Mouse (Mus musculus) heart, embryonic 11.5 days (tissue): ENCODE results near the gene Tk1. TPM values are rescaled to one million over a fixed set of nuclear protein-coding genes. Genes with fewer than 3 reads are reported as not detected.

Experiments
- ATAC-seq: fragments of 200-750 bp; cut with Nextera tagmentation; replicated peaks from 2 replicates; pipeline ENCODE4 v1.8.0; 2017; ENCODE audit warnings: moderate library complexity; ENCODE audit not compliant: insufficient number of reproducible peaks, low FRiP score, low TSS enrichment
- H3K27ac ChIP-seq: fragments of 300-500 bp; sonication (generic); 2 replicates; pipeline ENCODE4 v1.5.1; 2014; ENCODE audit warnings: mild to moderate bottlenecking, low read depth, low read length
- H3K27me3 ChIP-seq: fragments of 300-500 bp; sonication (generic); 2 replicates; pipeline ENCODE4 v1.6.1; 2014; ENCODE audit warnings: mild to moderate bottlenecking, low read length, mixed read lengths; ENCODE audit not compliant: control insufficient read depth, insufficient read depth
- H3K36me3 ChIP-seq: fragments of 300-500 bp; sonication (generic); 2 replicates; pipeline ENCODE4 v1.6.1; 2014; ENCODE audit warnings: mild to moderate bottlenecking, low read length, moderate library complexity, mixed read lengths; ENCODE audit not compliant: control insufficient read depth, insufficient read depth
- H3K4me1 ChIP-seq: fragments of 300-500 bp; sonication (generic); 2 replicates; pipeline ENCODE4 v1.6.1; 2014; ENCODE audit warnings: low read length; ENCODE audit not compliant: control insufficient read depth, insufficient read depth
- H3K4me2 ChIP-seq: fragments of 300-500 bp; sonication (generic); 2 replicates; pipeline ENCODE4 v1.6.1; 2014; ENCODE audit warnings: mild to moderate bottlenecking, moderate library complexity
- H3K4me3 ChIP-seq: fragments of 300-500 bp; sonication (generic); 2 replicates; pipeline ENCODE4 v1.5.1; 2014; ENCODE audit warnings: low read depth, low read length
- H3K9ac ChIP-seq: fragments of 300-500 bp; sonication (generic); 2 replicates; pipeline ENCODE4 v1.6.1; 2014; ENCODE audit warnings: mild to moderate bottlenecking, low read depth, low read length, moderate library complexity
- H3K9me3 ChIP-seq: fragments of 300-500 bp; sonication (generic); replicated peaks from 2 replicates; pipeline ENCODE4 v1.6.1; 2016; ENCODE audit warnings: low read length; ENCODE audit not compliant: control insufficient read depth
- WGBS: fragments of 180-500 bp; shearing (Covaris S2); extraction: QIAGEN DNeasy Blood & Tissue Kit; methylation state at CpG from one replicate; pipeline ENCODE4 v1.1.7; 2014; ENCODE audit not compliant: insufficient replicate concordance; 5-methylcytosine and 5-hydroxymethylcytosine counted together
- polyA plus RNA-seq: library from polyadenylated mRNA; unstranded; fragments of >200 nt; fragmentation: Nextera tagmentation; extraction: Ambion mirVana; gene quantifications from 2 replicates; pipeline ENCODE4 v1.2.1, GENCODE M21; 2014

Gene Tk1
- polyA plus RNA-seq, 1 experiment from 2014 or later, result 98.5 TPM

- H3K4me2 ChIP-seq, result peak overlapping the region; percentile 99
- peak overlapping the region; percentile 96 for H3K27ac ChIP-seq
- peaks cover 46% of the 10 kb centered on the region for H3K4me1 ChIP-seq
- H3K36me3 ChIP-seq, result peaks cover 11% of the 10 kb centered on the region
- 47% methylated on average over 12 of the region's 12 CpGs for WGBS
- peaks cover 17% of the 10 kb centered on the region for H3K27me3 ChIP-seq
- no peaks in the 10 kb centered on the region for H3K9me3 ChIP-seq
- ATAC-seq, result no peak
- peak overlapping the region; percentile 74 for H3K9ac ChIP-seq
- H3K4me3 ChIP-seq, result peak overlapping the region; percentile 52
Observed at GRCm38 (mm10) chr11:117778851-117779433, 47.0 kb downstream of the Tk1 start.

- WGBS, result 87% methylated on average over 11 of the region's 11 CpGs
- no peak overlapping the region for H3K4me3 ChIP-seq
- no peak overlapping the region for H3K9ac ChIP-seq
- peaks cover 11% of the 10 kb centered on the region for H3K36me3 ChIP-seq
- H3K4me1 ChIP-seq, result peaks cover 37% of the 10 kb centered on the region
- no peak for ATAC-seq
- peaks cover 8% of the 10 kb centered on the region for H3K27me3 ChIP-seq
- H3K27ac ChIP-seq, result no peak overlapping the region
- H3K9me3 ChIP-seq, result no peaks in the 10 kb centered on the region
- H3K4me2 ChIP-seq, result no peak overlapping the region
Observed at GRCm38 (mm10) chr11:117778031-117778430, 47.9 kb downstream of the Tk1 start.

GRCm38 (mm10) chr11:117777111-117777510, 48.8 kb downstream of the Tk1 start:
- Histone ChIP-seq H3K27ac (no peak overlapping the region), H3K4me3 (no peak overlapping the region), H3K4me1 (peaks cover 34% of the 10 kb centered on the region), H3K36me3 (peaks cover 16% of the 10 kb centered on the region), H3K4me2 (no peak overlapping the region), H3K9me3 (no peaks in the 10 kb centered on the region), H3K27me3 (peaks cover 2% of the 10 kb centered on the region; the same call in 1 of the 2 replicates), H3K9ac (no peak overlapping the region)
- WGBS, result 94% methylated on average over 5 of the region's 5 CpGs
- no peak for ATAC-seq

- Histone ChIP-seq H3K4me1 (peaks cover 25% of the 10 kb centered on the region), H3K4me3 (no peak overlapping the region), H3K9ac (no peak overlapping the region), H3K9me3 (no peaks in the 10 kb centered on the region), H3K27ac (no peak overlapping the region), H3K4me2 (no peak overlapping the region), H3K36me3 (peaks cover 22% of the 10 kb centered on the region), H3K27me3 (no peaks in the 10 kb centered on the region)
- 92% methylated on average over 14 of the region's 14 CpGs for WGBS
- ATAC-seq, result no peak
Observed at GRCm38 (mm10) chr11:117776085-117776792, 49.7 kb downstream of the Tk1 start.

GRCm38 (mm10) chr11:117775540-117775939, 50.4 kb downstream of the Tk1 start:
- Histone ChIP-seq H3K9me3 (no peaks in the 10 kb centered on the region), H3K27me3 (no peaks in the 10 kb centered on the region), H3K27ac (no peak overlapping the region), H3K4me2 (no peak overlapping the region), H3K4me3 (no peak overlapping the region), H3K4me1 (peaks cover 18% of the 10 kb centered on the region), H3K36me3 (peaks cover 25% of the 10 kb centered on the region), H3K9ac (no peak overlapping the region)
- no peak for ATAC-seq
- WGBS, result 87% methylated on average over 13 of the region's 13 CpGs

GRCm38 (mm10) chr11:117774925-117775324, 51.0 kb downstream of the Tk1 start:
- H3K4me1 ChIP-seq, result peaks cover 14% of the 10 kb centered on the region
- ATAC-seq, result no peak
- no peaks in the 10 kb centered on the region for H3K27me3 ChIP-seq
- H3K27ac ChIP-seq, result no peak overlapping the region
- H3K4me2 ChIP-seq, result no peak overlapping the region
- H3K4me3 ChIP-seq, result no peak overlapping the region
- no peak overlapping the region for H3K9ac ChIP-seq
- peaks cover 25% of the 10 kb centered on the region for H3K36me3 ChIP-seq
- no peaks in the 10 kb centered on the region for H3K9me3 ChIP-seq
- 91% methylated on average over 10 of the region's 10 CpGs for WGBS

- 91% methylated on average over 7 of the region's 7 CpGs for WGBS
- no peak overlapping the region for H3K4me3 ChIP-seq
- H3K9ac ChIP-seq, result no peak overlapping the region
- H3K27me3 ChIP-seq, result no peaks in the 10 kb centered on the region
- peaks cover 25% of the 10 kb centered on the region for H3K36me3 ChIP-seq
- no peak for ATAC-seq
- H3K4me1 ChIP-seq, result no peaks in the 10 kb centered on the region
- H3K9me3 ChIP-seq, result no peaks in the 10 kb centered on the region
- no peak overlapping the region for H3K4me2 ChIP-seq
- no peak overlapping the region for H3K27ac ChIP-seq
Observed at GRCm38 (mm10) chr11:117772352-117772751, 53.5 kb downstream of the Tk1 start.

- H3K4me1 ChIP-seq, result peaks cover 5% of the 10 kb centered on the region; the same call in 1 of the 2 replicates
- no peaks in the 10 kb centered on the region for H3K9me3 ChIP-seq
- WGBS, result 91% methylated on average over 10 of the region's 10 CpGs
- ATAC-seq, result no peak
- no peak overlapping the region for H3K4me2 ChIP-seq
- H3K36me3 ChIP-seq, result peaks cover 19% of the 10 kb centered on the region
- H3K9ac ChIP-seq, result no peak overlapping the region
- H3K27ac ChIP-seq, result no peak overlapping the region
- no peak overlapping the region for H3K4me3 ChIP-seq
- no peaks in the 10 kb centered on the region for H3K27me3 ChIP-seq
Observed at GRCm38 (mm10) chr11:117770407-117770806, 55.5 kb downstream of the Tk1 start.

GRCm38 (mm10) chr11:117769683-117770047, 56.2 kb downstream of the Tk1 start:
- Histone ChIP-seq H3K9me3 (no peaks in the 10 kb centered on the region), H3K4me1 (peaks cover 5% of the 10 kb centered on the region; the same call in 1 of the 2 replicates), H3K4me3 (no peak overlapping the region), H3K4me2 (no peak overlapping the region), H3K27me3 (no peaks in the 10 kb centered on the region), H3K36me3 (peaks cover 23% of the 10 kb centered on the region), H3K9ac (no peak overlapping the region), H3K27ac (no peak overlapping the region)
- ATAC-seq, result no peak
- WGBS, result 90% methylated on average over 7 of the region's 7 CpGs
